ENCODE assay signal across 32 mouse cellular contexts in the genomic region with DNA sequence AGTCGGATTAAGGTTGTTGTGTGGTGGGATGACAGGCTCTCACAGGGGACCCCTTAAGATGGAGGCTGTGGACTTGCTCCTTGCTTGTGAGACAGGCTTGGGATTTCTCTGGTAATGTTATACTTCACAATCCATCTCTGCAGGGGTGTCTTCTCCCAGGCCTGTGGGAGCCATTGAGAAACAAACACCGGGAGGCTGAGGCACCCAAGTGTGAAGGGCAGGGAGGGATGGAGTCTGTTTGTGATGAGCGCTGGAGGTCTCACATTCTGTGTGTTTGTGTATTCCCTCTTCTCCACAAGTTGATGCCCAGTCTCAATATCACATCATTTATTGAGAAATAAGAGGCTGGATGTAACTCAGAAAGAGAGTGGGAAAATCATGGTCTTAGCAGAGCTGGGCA.
"Had no signal": no experiment of that assay in that cellular context is flagged by ENCODE, and none has a peak within 500 bp of the region (broad histone marks: within the 10 kb centered on the region; RNA-seq: fewer than 3 reads in every experiment).

No protein-coding gene starts in this region.

- H3K27ac ChIP-seq: limb, embryonic 10.5 days; limb, embryonic 12.5 days; limb, embryonic 13.5 days; limb, embryonic 15.5 days; liver, embryonic 12.5 days; liver, embryonic 13.5 days; liver, embryonic 14.5 days; liver, embryonic 15.5 days; lung, embryonic 15.5 days; macrophage; midbrain, embryonic 10.5 days; midbrain, embryonic 12.5 days; midbrain, embryonic 13.5 days; midbrain, embryonic 15.5 days; neural tube, embryonic 12.5 days had no signal

- H3K9me3 ChIP-seq: limb, embryonic 10.5 days; limb, embryonic 15.5 days; liver, embryonic 15.5 days; lung, embryonic 15.5 days; midbrain, embryonic 10.5 days; midbrain, embryonic 15.5 days; neural tube, embryonic 12.5 days had no signal

- ATAC-seq: liver, embryonic 12.5 days; liver, postnatal 0 days; lung, postnatal 0 days; midbrain, embryonic 13.5 days; midbrain, embryonic 15.5 days; midbrain, embryonic 16.5 days had no signal

- DNase-seq: left cerebral cortex, postnatal 4 days; liver; liver, embryonic 13.5 days; liver, postnatal 0 days; lung, adult 18-20 months; lung, adult 2 months; lung, embryonic 14.5 days; lung, postnatal 10 days; lung, postnatal 14 days; lung, postnatal 36 days; lung, postnatal 4 days; midbrain, embryonic 14.5 days had no signal

- H3K9ac ChIP-seq: limb, embryonic 12.5 days; limb, embryonic 13.5 days; limb, embryonic 15.5 days; liver, embryonic 12.5 days; liver, embryonic 13.5 days; liver, embryonic 14.5 days; liver, embryonic 15.5 days; liver, postnatal 0 days; lung, embryonic 14.5 days; lung, embryonic 15.5 days; midbrain, embryonic 12.5 days; midbrain, embryonic 13.5 days; midbrain, embryonic 15.5 days; neural tube, embryonic 12.5 days had no signal

- H3K4me2 ChIP-seq: limb, embryonic 12.5 days; limb, embryonic 13.5 days; limb, embryonic 15.5 days; liver, embryonic 11.5 days; liver, embryonic 12.5 days; liver, embryonic 13.5 days; liver, embryonic 15.5 days; lung, embryonic 14.5 days; lung, embryonic 15.5 days; midbrain, embryonic 11.5 days; midbrain, embryonic 12.5 days; midbrain, embryonic 13.5 days; midbrain, embryonic 15.5 days; neural tube, embryonic 12.5 days had no signal

- H3K4me1 ChIP-seq: liver, embryonic 12.5 days; liver, embryonic 13.5 days; liver, embryonic 15.5 days; megakaryocyte, embryonic 14.5 days; midbrain, embryonic 12.5 days; midbrain, embryonic 13.5 days; midbrain, embryonic 15.5 days; neural tube, embryonic 12.5 days had no signal

- H3K36me3 ChIP-seq: limb, embryonic 10.5 days; limb, embryonic 12.5 days; limb, embryonic 13.5 days; limb, embryonic 15.5 days; liver, embryonic 12.5 days; liver, embryonic 13.5 days; liver, embryonic 15.5 days; lung, embryonic 15.5 days; midbrain, embryonic 10.5 days; midbrain, embryonic 12.5 days; midbrain, embryonic 13.5 days; midbrain, embryonic 15.5 days; neural tube, embryonic 12.5 days had no signal

- H3K4me3 ChIP-seq: limb, embryonic 10.5 days; limb, embryonic 12.5 days; limb, embryonic 13.5 days; limb, embryonic 15.5 days; liver, embryonic 12.5 days; liver, embryonic 13.5 days; liver, embryonic 15.5 days; lung, embryonic 15.5 days; megakaryocyte, embryonic 14.5 days; midbrain, embryonic 10.5 days; midbrain, embryonic 12.5 days; midbrain, embryonic 13.5 days; midbrain, embryonic 15.5 days; myocyte; neural tube, embryonic 12.5 days had no signal

- H3K27me3 ChIP-seq: liver, embryonic 12.5 days; liver, embryonic 13.5 days; liver, embryonic 15.5 days; lung, embryonic 15.5 days; megakaryocyte, embryonic 14.5 days; midbrain, embryonic 12.5 days; midbrain, embryonic 13.5 days; midbrain, embryonic 15.5 days; neural tube, embryonic 12.5 days had no signal
